Mouse (Mus musculus) heart, adult 18-20 months (tissue): ENCODE measurements around the gene Fmo9. TPM values are rescaled to one million over a fixed set of nuclear protein-coding genes. Genes with fewer than 3 reads are reported as not detected.

Experiments
- DNase-seq, 2 experiments: peaks; one replicate each; pipeline ENCODE4 v3.0.0; 2021 to 2022; ENCODE audit warnings: mixed read lengths in 1 of 2
- long read RNA-seq, 2 experiments: library from polyadenylated mRNA; stranded (forward); transcript quantifications; one replicate each; pipeline ENCODE4 v2.0.0; 2021
- microRNA-seq, 2 experiments: library from miRNA; unstranded; fragments of <30 nt; microRNA quantifications; one replicate each; pipeline ENCODE4 v1.2.0; 2022
- total RNA-seq, 2 experiments: library from RNA; stranded (reverse); gene quantifications; 2 replicates each; pipeline ENCODE4 v1.2.3; 2021

The Fmo9 gene
- total RNA-seq, result not detected
- long read RNA-seq, experiment 1, result 0 reads
- long read RNA-seq, experiment 2, result 0 reads

GRCm38 (mm10) chr1:166681745-166682144 lies at the start of gene Fmo9:
Gene Fmo9, minus strand, starts transcription at chr1:166681845.
- DNase-seq, result no peak

GRCm38 (mm10) chr1:166730886-166731285 lies 49.2 kb upstream of the Fmo9 start:
- DNase-seq, result no peak

GRCm38 (mm10) chr1:166730215-166730614 lies 48.6 kb upstream of the Fmo9 start:
- no peak for DNase-seq

- DNase-seq, result no peak
Observed at GRCm38 (mm10) chr1:166710861-166711260, 29.2 kb upstream of the Fmo9 start.

GRCm38 (mm10) chr1:166702270-166702912 lies 20.7 kb upstream of the Fmo9 start:
- no peak for DNase-seq

- DNase-seq, result no peak
Observed at GRCm38 (mm10) chr1:166669264-166669663, 12.4 kb downstream of the Fmo9 start.

GRCm38 (mm10) chr1:166660800-166661199 lies 20.8 kb downstream of the Fmo9 start:
- DNase-seq, result no peak

GRCm38 (mm10) chr1:166647593-166647992 lies 34.1 kb downstream of the Fmo9 start, which contains the start of gene Gm4847:
Gene Gm4847, minus strand, starts transcription at chr1:166647693.
- DNase-seq, result no peak

Small RNA genes lying within 50 kb of the gene (microRNA-seq; reads per million reads assigned to microRNA genes)
- 0 reads per million in 2 experiments for gene Gm22992

Other genes with a start within 250 kb of the Fmo9 start
- gene Gm4846, start 184.3 kb downstream of the Fmo9 start, total RNA-seq, result not detected
- gene Gm4847, start 34.2 kb downstream of the Fmo9 start, total RNA-seq, result not detected